Mouse (Mus musculus) testis, adult 2 months (tissue): ENCODE data around the gene 2610028H24Rik.

ENCODE experiments used
- CTCF ChIP-seq: fragments of 200-500 bp; IDR thresholded peaks from 2 replicates; pipeline ENCODE4 v1.5.1; 2012; ENCODE audit warnings: low read depth, mild to moderate bottlenecking, inconsistent platforms, low read length, moderate library complexity; ENCODE audit not compliant: control insufficient read depth, insufficient read depth, insufficient replicate concordance
- POLR2A ChIP-seq: fragments of 200-500 bp; IDR thresholded peaks from 2 replicates; pipeline ENCODE4 v1.6.1; 2012; ENCODE audit warnings: low read depth, mild to moderate bottlenecking, inconsistent platforms, low read length, moderate library complexity; ENCODE audit not compliant: control insufficient read depth

DNA sequence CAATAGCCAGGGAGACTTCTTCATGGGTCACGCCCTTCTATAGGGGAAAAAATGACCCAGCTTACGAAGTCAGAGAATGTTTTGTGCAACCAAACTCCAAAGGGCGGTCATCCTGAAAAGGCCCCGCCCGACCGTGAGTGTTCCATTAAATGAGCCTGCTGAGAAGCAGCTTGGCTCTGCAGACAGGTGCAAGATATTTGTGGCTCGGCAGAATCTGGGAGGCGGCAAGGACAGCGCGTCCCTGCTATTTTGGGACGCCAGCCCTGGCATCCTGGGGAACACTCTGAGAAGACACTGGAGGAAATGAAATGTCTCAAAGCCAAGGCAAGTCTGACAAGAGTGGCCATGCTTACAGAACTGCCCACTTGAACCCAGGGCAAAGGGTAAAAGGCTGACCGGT, 32.1 kb upstream of the 2610028H24Rik start:
- TF ChIP-seq CTCF (no peak), POLR2A (no peak)
